Mouse (Mus musculus): ENCODE measurements at regions not wholly inside any gene's neighbourhood (a gene's known extent, or its start where the extent isn't known, plus 50 kb on each side); places are given as distances from the start of the nearest gene placed in this dataset.

- no peak overlapping the region for H3K4me3 ChIP-seq (ENCODE audit: insufficient read depth, low read length)
- H3K27ac ChIP-seq (ENCODE audit: insufficient read depth, low read length), result no peak overlapping the region
- no peaks in the 10 kb centered on the region; the same call in 1 of the 2 replicates for H3K4me1 ChIP-seq (ENCODE audit: control insufficient read depth, insufficient read depth, low read length)
- TF ChIP-seq POLR2A (IDR thresholded peaks at IDR 0.05; ENCODE audit: low read depth, low read length) (no peak), CTCF (IDR thresholded peaks at IDR 0.05; ENCODE audit: borderline replicate concordance, insufficient read depth, low read length) (no peak)
Observed at GRCm38 (mm10) chr16:51916337-51916736, 114.7 kb upstream of the Cblb start.

- no peak overlapping the region for H3K4me3 ChIP-seq (ENCODE audit: insufficient read depth, low read length)
- H3K27ac ChIP-seq (ENCODE audit: insufficient read depth, low read length), result no peak overlapping the region
- no peaks in the 10 kb centered on the region; the same call in 1 of the 2 replicates for H3K4me1 ChIP-seq (ENCODE audit: control insufficient read depth, insufficient read depth, low read length)
- TF ChIP-seq CTCF (IDR thresholded peaks at IDR 0.05; ENCODE audit: borderline replicate concordance, insufficient read depth, low read length), result no peak
- TF ChIP-seq POLR2A (IDR thresholded peaks at IDR 0.05; ENCODE audit: low read depth, low read length), result no peak
Observed at GRCm38 (mm10) chr16:51916820-51917219, 114.2 kb upstream of the Cblb start.

GRCm38 (mm10) chr16:51917540-51917939, 113.5 kb upstream of the Cblb start:
- no peaks in the 10 kb centered on the region; the same call in 1 of the 2 replicates for H3K4me1 ChIP-seq (ENCODE audit: control insufficient read depth, insufficient read depth, low read length)
- H3K27ac ChIP-seq (ENCODE audit: insufficient read depth, low read length), result no peak overlapping the region
- TF ChIP-seq CTCF (IDR thresholded peaks at IDR 0.05; ENCODE audit: borderline replicate concordance, insufficient read depth, low read length), result no peak
- TF ChIP-seq POLR2A (IDR thresholded peaks at IDR 0.05; ENCODE audit: low read depth, low read length), result no peak
- no peak overlapping the region for H3K4me3 ChIP-seq (ENCODE audit: insufficient read depth, low read length)

GRCm38 (mm10) chr16:51921025-51921424, 110.0 kb upstream of the Cblb start:
- H3K4me1 ChIP-seq (ENCODE audit: control insufficient read depth, insufficient read depth, low read length), result no peaks in the 10 kb centered on the region; the same call in 1 of the 2 replicates
- H3K4me3 ChIP-seq (ENCODE audit: insufficient read depth, low read length), result no peak overlapping the region
- TF ChIP-seq CTCF (IDR thresholded peaks at IDR 0.05; ENCODE audit: borderline replicate concordance, insufficient read depth, low read length), result no peak
- no peak overlapping the region for H3K27ac ChIP-seq (ENCODE audit: insufficient read depth, low read length)

- no peak overlapping the region for H3K27ac ChIP-seq (ENCODE audit: insufficient read depth, low read length)
- no peak overlapping the region for H3K4me3 ChIP-seq (ENCODE audit: insufficient read depth, low read length)
- no peak for TF ChIP-seq POLR2A (IDR thresholded peaks at IDR 0.05; ENCODE audit: low read depth, low read length)
- no peak for TF ChIP-seq CTCF (IDR thresholded peaks at IDR 0.05; ENCODE audit: borderline replicate concordance, insufficient read depth, low read length)
- H3K4me1 ChIP-seq (ENCODE audit: control insufficient read depth, insufficient read depth, low read length), result no peaks in the 10 kb centered on the region; the same call in 1 of the 2 replicates
Observed at GRCm38 (mm10) chr16:51922589-51922988, 108.4 kb upstream of the Cblb start.

- no peak overlapping the region for H3K4me3 ChIP-seq (ENCODE audit: insufficient read depth, low read length)
- H3K27ac ChIP-seq (ENCODE audit: insufficient read depth, low read length), result no peak overlapping the region
- H3K4me1 ChIP-seq (ENCODE audit: control insufficient read depth, insufficient read depth, low read length), result no peaks in the 10 kb centered on the region
- TF ChIP-seq POLR2A (IDR thresholded peaks at IDR 0.05; ENCODE audit: low read depth, low read length), result no peak
- no peak for TF ChIP-seq CTCF (IDR thresholded peaks at IDR 0.05; ENCODE audit: borderline replicate concordance, insufficient read depth, low read length)
Observed at GRCm38 (mm10) chr16:51925639-51926038, 105.4 kb upstream of the Cblb start.

- Histone ChIP-seq H3K4me3 (ENCODE audit: insufficient read depth, low read length) (no peak overlapping the region), H3K4me1 (ENCODE audit: control insufficient read depth, insufficient read depth, low read length) (no peaks in the 10 kb centered on the region), H3K27ac (ENCODE audit: insufficient read depth, low read length) (no peak overlapping the region)
- no peak for TF ChIP-seq CTCF (IDR thresholded peaks at IDR 0.05; ENCODE audit: borderline replicate concordance, insufficient read depth, low read length)
- no peak for TF ChIP-seq POLR2A (IDR thresholded peaks at IDR 0.05; ENCODE audit: low read depth, low read length)
Observed at GRCm38 (mm10) chr16:51933122-51933521, 97.9 kb upstream of the Cblb start.

- Histone ChIP-seq H3K4me3 (ENCODE audit: insufficient read depth, low read length) (no peak overlapping the region), H3K4me1 (ENCODE audit: control insufficient read depth, insufficient read depth, low read length) (no peaks in the 10 kb centered on the region), H3K27ac (ENCODE audit: insufficient read depth, low read length) (no peak overlapping the region; the same call in 1 of the 2 replicates)
- TF ChIP-seq CTCF (IDR thresholded peaks at IDR 0.05; ENCODE audit: borderline replicate concordance, insufficient read depth, low read length) (no peak), POLR2A (IDR thresholded peaks at IDR 0.05; ENCODE audit: low read depth, low read length) (no peak)
Observed at GRCm38 (mm10) chr16:51933965-51934364, 97.1 kb upstream of the Cblb start.

- TF ChIP-seq POLR2A (IDR thresholded peaks at IDR 0.05; ENCODE audit: low read depth, low read length), result no peak
- TF ChIP-seq CTCF (IDR thresholded peaks at IDR 0.05; ENCODE audit: borderline replicate concordance, insufficient read depth, low read length), result no peak
- Histone ChIP-seq H3K27ac (ENCODE audit: insufficient read depth, low read length) (no peak overlapping the region), H3K4me3 (ENCODE audit: insufficient read depth, low read length) (no peak overlapping the region)
Observed at GRCm38 (mm10) chr16:51937298-51937697, 93.7 kb upstream of the Cblb start.

GRCm38 (mm10) chr16:51939061-51939460, 92.0 kb upstream of the Cblb start:
- Histone ChIP-seq H3K27ac (ENCODE audit: insufficient read depth, low read length) (no peak overlapping the region), H3K4me3 (ENCODE audit: insufficient read depth, low read length) (no peak overlapping the region)
- TF ChIP-seq POLR2A (IDR thresholded peaks at IDR 0.05; ENCODE audit: low read depth, low read length), result no peak
- TF ChIP-seq CTCF (IDR thresholded peaks at IDR 0.05; ENCODE audit: borderline replicate concordance, insufficient read depth, low read length), result no peak

More at GRCm38 (mm10) chr16:51937298-51937697, 93.7 kb upstream of the Cblb start:
- no peaks in the 10 kb centered on the region for H3K4me1 ChIP-seq (ENCODE audit: control insufficient read depth, insufficient read depth, low read length)

GRCm38 (mm10) chr16:51940574-51940973, 90.5 kb upstream of the Cblb start:
- TF ChIP-seq POLR2A (IDR thresholded peaks at IDR 0.05; ENCODE audit: low read depth, low read length) (no peak), CTCF (IDR thresholded peaks at IDR 0.05; ENCODE audit: borderline replicate concordance, insufficient read depth, low read length) (no peak)
- H3K4me1 ChIP-seq (ENCODE audit: control insufficient read depth, insufficient read depth, low read length), result no peaks in the 10 kb centered on the region
- H3K27ac ChIP-seq (ENCODE audit: insufficient read depth, low read length), result no peak overlapping the region
- no peak overlapping the region for H3K4me3 ChIP-seq (ENCODE audit: insufficient read depth, low read length)

More at GRCm38 (mm10) chr16:51939061-51939460, 92.0 kb upstream of the Cblb start:
- no peaks in the 10 kb centered on the region for H3K4me1 ChIP-seq (ENCODE audit: control insufficient read depth, insufficient read depth, low read length)

Measured in embryonic fibroblast, embryonic 13.5 days (primary cell).